Mouse (Mus musculus) brain, embryonic 14.5 days (tissue): ENCODE measurements around the gene Lrpprc.

ENCODE experiments used
- CTCF ChIP-seq: fragments of 200-500 bp; IDR thresholded peaks from 2 replicates; pipeline ENCODE4 v1.5.1; 2012; ENCODE audit warnings: inconsistent platforms, mild to moderate bottlenecking, moderate library complexity, borderline replicate concordance; ENCODE audit not compliant: insufficient read depth, insufficient read length; ENCODE audit errors: extremely low read depth
- POLR2A ChIP-seq: fragments of 200-500 bp; IDR thresholded peaks from 2 replicates; pipeline ENCODE4 v1.6.1; 2012; ENCODE audit warnings: mild to moderate bottlenecking, inconsistent platforms, borderline replicate concordance; ENCODE audit not compliant: poor library complexity, insufficient read depth, insufficient read length, severe bottlenecking; ENCODE audit errors: extremely low read depth

DNA sequence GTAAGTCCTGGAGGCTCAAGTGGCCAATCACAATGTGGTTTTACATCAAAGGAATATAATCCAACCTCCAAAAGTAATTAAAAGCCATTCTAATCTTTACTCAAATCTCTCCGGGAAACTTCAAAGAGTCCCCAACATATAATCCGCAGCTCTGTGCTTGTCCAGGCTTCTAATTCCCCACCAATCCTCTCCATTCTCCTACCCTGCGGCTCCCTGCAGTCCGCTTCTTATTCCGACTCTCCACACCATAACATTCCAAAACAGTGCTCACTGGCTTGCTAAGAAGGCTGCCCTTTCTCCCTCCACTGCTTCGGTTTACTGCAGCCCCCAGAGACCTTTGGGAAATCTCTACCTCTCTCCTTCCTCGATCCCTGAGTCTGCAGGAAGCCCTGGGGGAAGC, 116.5 kb downstream of the Lrpprc start:
- no peak for TF ChIP-seq POLR2A
- TF ChIP-seq CTCF = no peak
